Mouse (Mus musculus): ENCODE data around the gene Tcf7l2. TPM values are rescaled to one million over a fixed set of nuclear protein-coding genes. Genes with fewer than 3 reads are reported as not detected.
A peak's percentile ranks its signal among the peaks of the same experiment; 100 is the strongest.

The Tcf7l2 gene
- polyA plus RNA-seq, 1 experiment from 2014 or later, result 41.7 TPM

DNA sequence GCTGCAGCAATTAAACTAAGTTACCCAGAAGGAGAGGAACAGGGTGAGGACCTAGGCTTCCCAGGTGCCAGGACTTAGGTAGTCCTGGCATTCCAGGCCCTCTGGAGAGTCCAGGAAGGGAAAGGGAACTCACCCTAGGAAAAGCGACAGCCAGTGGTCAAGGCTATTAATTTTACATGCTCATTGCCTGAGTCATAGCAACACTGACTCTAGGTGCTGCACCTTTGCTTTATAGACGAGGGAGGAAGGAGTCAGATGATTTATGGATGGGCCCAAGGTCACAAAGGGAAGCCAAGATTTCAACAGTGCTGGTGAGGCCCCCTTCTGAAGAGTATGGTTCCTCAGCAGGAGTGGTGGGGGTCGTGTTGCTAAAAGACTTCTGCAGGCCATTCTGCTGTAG is 8.6 kb upstream of the Tcf7l2 start:
- Histone ChIP-seq H3K27ac (replicated peaks) (peak overlapping the region; percentile 8; the same call in 1 of the 2 replicates), H3K4me2 (replicated peaks; ENCODE audit: low read depth) (no peak overlapping the region), H3K4me1 (replicated peaks; ENCODE audit: control insufficient read depth, insufficient read depth) (0 out of 2 replicates have a peak, but pooled peaks cover 3% of the 10 kb centered on the region), H3K27me3 (ENCODE audit: control insufficient read depth, insufficient read depth, low read length) (no peaks in the 10 kb centered on the region), H3K9ac (ENCODE audit: low read length) (no peak overlapping the region), H3K4me3 (ENCODE audit: low read depth, low read length) (no peak overlapping the region), H3K36me3 (ENCODE audit: control insufficient read depth, insufficient read depth, low read length) (no peaks in the 10 kb centered on the region), H3K9me3 (ENCODE audit: control insufficient read depth, low read length) (no peaks in the 10 kb centered on the region)
- WGBS, result 32% methylated on average over 3 of the region's 3 CpGs
- no peak for DNase-seq (ENCODE audit: low spot score)
- peak; percentile 20; the same call in 1 of the 2 replicates for TF ChIP-seq CTCF (IDR thresholded peaks at IDR 0.05; ENCODE audit: low read depth)
- TF ChIP-seq EP300 (optimal IDR thresholded peaks at IDR 0.05), result no peak
- peak; percentile 80 for ATAC-seq (ENCODE audit: low FRiP score, low TSS enrichment)

- 52% methylated on average over 6 of the region's 6 CpGs for WGBS
- TF ChIP-seq EP300 (optimal IDR thresholded peaks at IDR 0.05) (no peak), CTCF (IDR thresholded peaks at IDR 0.05; ENCODE audit: low read depth) (no peak)
- no peak overlapping the region for H3K9ac ChIP-seq (ENCODE audit: low read length)
- DNase-seq (ENCODE audit: low spot score) (no peak), ATAC-seq (ENCODE audit: low FRiP score, low TSS enrichment) (no peak)
- H3K4me2 ChIP-seq (replicated peaks; ENCODE audit: low read depth), result no peak overlapping the region
- H3K9me3 ChIP-seq (ENCODE audit: control insufficient read depth, low read length), result no peaks in the 10 kb centered on the region
- H3K27me3 ChIP-seq (ENCODE audit: control insufficient read depth, insufficient read depth, low read length), result no peaks in the 10 kb centered on the region
- H3K4me1 ChIP-seq (replicated peaks; ENCODE audit: control insufficient read depth, insufficient read depth), result 0 out of 2 replicates have a peak, but pooled peaks cover 3% of the 10 kb centered on the region
- H3K27ac ChIP-seq (replicated peaks), result no peak overlapping the region
- H3K4me3 ChIP-seq (ENCODE audit: low read depth, low read length), result no peak overlapping the region
- H3K36me3 ChIP-seq (ENCODE audit: control insufficient read depth, insufficient read depth, low read length), result no peaks in the 10 kb centered on the region
Observed at GRCm38 (mm10) chr19:55736016-55736415, 5.6 kb upstream of the Tcf7l2 start.

DNA sequence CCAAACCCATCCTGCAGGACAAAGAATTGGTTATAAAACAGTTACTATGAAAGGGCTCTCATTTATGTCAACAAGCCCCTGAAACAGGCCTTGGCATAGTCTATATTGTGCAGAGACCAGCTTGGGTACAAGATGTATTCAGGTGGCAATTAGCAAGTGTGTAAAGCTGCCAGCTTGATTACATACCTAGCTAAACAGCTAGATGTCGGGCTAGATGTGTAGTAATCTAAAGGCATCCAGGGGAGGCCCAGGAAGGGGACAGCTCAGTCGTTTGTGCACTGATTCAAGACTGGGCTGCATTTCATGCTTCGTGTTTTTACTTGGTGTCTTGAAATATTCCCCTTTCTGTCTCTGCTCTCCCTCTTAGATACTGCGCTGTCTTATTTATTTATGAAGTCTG is 1.9 kb upstream of the Tcf7l2 start:
- ATAC-seq (ENCODE audit: low FRiP score, low TSS enrichment) (no peak), DNase-seq (ENCODE audit: low spot score) (no peak)
- H3K36me3 ChIP-seq (ENCODE audit: control insufficient read depth, insufficient read depth, low read length), result no peaks in the 10 kb centered on the region
- no peak for TF ChIP-seq EP300 (optimal IDR thresholded peaks at IDR 0.05)
- TF ChIP-seq CTCF (IDR thresholded peaks at IDR 0.05; ENCODE audit: low read depth), result no peak
- H3K9ac ChIP-seq (ENCODE audit: low read length), result no peak overlapping the region
- WGBS, result 42% methylated on average over 4 of the region's 4 CpGs
- no peaks in the 10 kb centered on the region for H3K9me3 ChIP-seq (ENCODE audit: control insufficient read depth, low read length)
- H3K4me3 ChIP-seq (ENCODE audit: low read depth, low read length), result no peak overlapping the region
- no peak overlapping the region for H3K4me2 ChIP-seq (replicated peaks; ENCODE audit: low read depth)
- no peaks in the 10 kb centered on the region for H3K27me3 ChIP-seq (ENCODE audit: control insufficient read depth, insufficient read depth, low read length)
- H3K4me1 ChIP-seq (replicated peaks; ENCODE audit: control insufficient read depth, insufficient read depth), result no peaks in the 10 kb centered on the region
- H3K27ac ChIP-seq (replicated peaks), result no peak overlapping the region

DNA sequence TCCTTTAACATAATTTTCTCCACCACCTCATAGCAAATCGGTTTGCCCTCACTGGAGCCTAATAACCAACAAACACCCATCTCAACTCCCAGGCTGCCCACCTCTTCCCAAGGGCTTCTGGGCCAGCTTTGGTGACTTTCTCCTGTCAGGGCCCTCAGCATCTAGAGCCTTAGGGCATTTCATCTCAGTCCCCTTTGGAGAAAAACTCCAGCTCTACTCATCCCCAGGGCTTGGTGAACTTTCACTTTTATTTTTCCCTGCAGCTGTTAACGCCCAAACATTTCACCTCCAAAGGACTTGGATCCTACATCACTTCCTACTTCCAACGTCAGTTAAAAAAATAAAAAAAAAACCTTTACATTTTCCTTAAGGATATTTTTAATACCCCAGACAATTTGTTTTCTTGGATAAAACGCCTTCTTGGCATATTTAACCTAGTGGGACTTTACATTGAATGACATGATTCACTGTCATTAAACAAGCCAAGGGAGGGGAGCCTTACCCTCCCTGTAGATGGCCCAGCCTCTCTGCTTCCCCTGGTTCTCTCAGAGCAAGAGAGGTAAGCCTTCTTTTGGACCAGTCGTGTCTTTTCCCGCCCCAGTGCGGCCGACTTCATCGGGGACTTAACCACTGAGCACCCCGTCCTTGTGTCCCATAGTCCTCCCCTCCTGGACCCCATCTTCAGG is 724 bp upstream of the Tcf7l2 start:
- WGBS, result 7% methylated on average over 10 of the region's 10 CpGs
- DNase-seq (ENCODE audit: low spot score) (peak; percentile 30), ATAC-seq (ENCODE audit: low FRiP score, low TSS enrichment) (no peak)
- Histone ChIP-seq H3K27me3 (ENCODE audit: control insufficient read depth, insufficient read depth, low read length) (no peaks in the 10 kb centered on the region), H3K9ac (ENCODE audit: low read length) (peak overlapping the region; percentile 50), H3K4me2 (replicated peaks; ENCODE audit: low read depth) (peak overlapping the region; percentile 86), H3K9me3 (ENCODE audit: control insufficient read depth, low read length) (no peaks in the 10 kb centered on the region), H3K4me3 (ENCODE audit: low read depth, low read length) (peak overlapping the region; percentile 84), H3K36me3 (ENCODE audit: control insufficient read depth, insufficient read depth, low read length) (no peaks in the 10 kb centered on the region), H3K27ac (replicated peaks) (peak overlapping the region; percentile 95), H3K4me1 (replicated peaks; ENCODE audit: control insufficient read depth, insufficient read depth) (no peaks in the 10 kb centered on the region)
- peak; percentile 15 for TF ChIP-seq EP300 (optimal IDR thresholded peaks at IDR 0.05)
- TF ChIP-seq CTCF (IDR thresholded peaks at IDR 0.05; ENCODE audit: low read depth), result no peak

GRCm38 (mm10) chr19:55742386-55743000 is 873 bp downstream of the Tcf7l2 start:
- Histone ChIP-seq H3K27me3 (ENCODE audit: control insufficient read depth, insufficient read depth, low read length) (no peaks in the 10 kb centered on the region), H3K4me1 (replicated peaks; ENCODE audit: control insufficient read depth, insufficient read depth) (peaks cover 8% of the 10 kb centered on the region), H3K9ac (ENCODE audit: low read length) (peak overlapping the region; percentile 98), H3K4me2 (replicated peaks; ENCODE audit: low read depth) (peak overlapping the region; percentile 86), H3K9me3 (ENCODE audit: control insufficient read depth, low read length) (no peaks in the 10 kb centered on the region), H3K4me3 (ENCODE audit: low read depth, low read length) (peak overlapping the region; percentile 84), H3K27ac (replicated peaks) (peak overlapping the region; percentile 99), H3K36me3 (ENCODE audit: control insufficient read depth, insufficient read depth, low read length) (no peaks in the 10 kb centered on the region)
- DNase-seq (ENCODE audit: low spot score) (peak; percentile 70), ATAC-seq (ENCODE audit: low FRiP score, low TSS enrichment) (0 out of 2 replicates have a peak, but pooled peaks have one; percentile 8)
- WGBS, result under 1% methylated on average over 64 of the region's 70 CpGs
- TF ChIP-seq CTCF (IDR thresholded peaks at IDR 0.05; ENCODE audit: low read depth) (no peak), EP300 (optimal IDR thresholded peaks at IDR 0.05) (no peak)

All from stomach, postnatal 0 days (tissue).